Mouse (Mus musculus): Measurements from ENCODE around the gene Rnf183.

The Rnf183 gene

GRCm38 (mm10) chr4:62393459-62393858 lies 41.6 kb downstream of the Rnf183 start:
- in situ Hi-C loops (cut with MboI; ENCODE audit: low pct_unique_long_range_greater_than_20kb in 1 of 2, low sequenced_read_pairs in 2 of 2, unreplicated experiment in 1 of 2), result no loop called here

GRCm38 (mm10) chr4:62391892-62392291 lies 43.2 kb downstream of the Rnf183 start:
- in situ Hi-C loops (cut with MboI; ENCODE audit: low pct_unique_long_range_greater_than_20kb in 1 of 2, low sequenced_read_pairs in 2 of 2, unreplicated experiment in 1 of 2), result no loop called here

GRCm38 (mm10) chr4:62389592-62390512 lies 45.2 kb downstream of the Rnf183 start:
- in situ Hi-C loops (cut with MboI; ENCODE audit: low pct_unique_long_range_greater_than_20kb in 1 of 2, low sequenced_read_pairs in 2 of 2, unreplicated experiment in 1 of 2), result no loop called here

DNA sequence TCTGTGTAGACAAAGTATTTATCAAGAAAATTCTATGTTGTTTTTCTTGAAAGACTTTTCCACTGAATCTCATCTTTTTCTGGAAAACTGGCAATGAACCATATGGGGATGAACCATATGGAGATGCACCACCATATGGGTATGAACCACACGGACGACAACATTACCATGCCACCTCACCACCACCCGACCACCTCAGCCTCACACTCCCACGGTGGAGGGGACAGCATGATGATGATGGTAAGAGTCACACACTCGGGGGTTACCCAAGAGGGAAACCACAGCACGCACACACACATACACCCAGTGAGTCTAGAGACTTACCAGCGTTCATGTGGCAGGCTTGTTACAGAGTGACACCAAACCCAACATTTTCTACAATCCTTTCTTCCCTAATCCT lies 49.6 kb downstream of the Rnf183 start:
- in situ Hi-C loops (cut with MboI; ENCODE audit: low pct_unique_long_range_greater_than_20kb in 1 of 2, low sequenced_read_pairs in 2 of 2, unreplicated experiment in 1 of 2), result no loop called here

- in situ Hi-C loops (cut with MboI; ENCODE audit: low pct_unique_long_range_greater_than_20kb in 1 of 2, low sequenced_read_pairs in 2 of 2, unreplicated experiment in 1 of 2), result no loop called here
Observed at GRCm38 (mm10) chr4:62384159-62384558, 50.9 kb downstream of the Rnf183 start.

GRCm38 (mm10) chr4:62383752-62384151 lies 51.3 kb downstream of the Rnf183 start:
- in situ Hi-C loops (cut with MboI; ENCODE audit: low pct_unique_long_range_greater_than_20kb in 1 of 2, low sequenced_read_pairs in 2 of 2, unreplicated experiment in 1 of 2), result no loop called here

GRCm38 (mm10) chr4:62383207-62383606 lies 51.8 kb downstream of the Rnf183 start:
- in situ Hi-C loops (cut with MboI; ENCODE audit: low pct_unique_long_range_greater_than_20kb in 1 of 2, low sequenced_read_pairs in 2 of 2, unreplicated experiment in 1 of 2), result no loop called here

- in situ Hi-C loops (cut with MboI; ENCODE audit: low pct_unique_long_range_greater_than_20kb in 1 of 2, low sequenced_read_pairs in 2 of 2, unreplicated experiment in 1 of 2), result no loop called here
Observed at GRCm38 (mm10) chr4:62379724-62380381, 55.2 kb downstream of the Rnf183 start.

Measured in mouse embryonic stem cell (cell line).